Mouse (Mus musculus) heart, postnatal 0 days (tissue): ENCODE data around the gene Lif. TPM values are rescaled to one million over a fixed set of nuclear protein-coding genes. Genes with fewer than 3 reads are reported as not detected.

Experiments used
- ATAC-seq: fragments of 200-750 bp; cut with Nextera tagmentation; 2 replicates; pipeline ENCODE4 v1.8.0; 2017; ENCODE audit warnings: low read depth, moderate number of reproducible peaks, moderate library complexity; ENCODE audit not compliant: insufficient read depth
- DNase-seq: peaks from one replicate; pipeline ENCODE4 v3.0.0-alpha.2; 2016; ENCODE audit warnings: low spot score
- H3K27ac ChIP-seq: fragments of 300-500 bp; sonication (generic); 2 replicates; pipeline ENCODE4 v1.5.1; 2014; ENCODE audit warnings: low read depth, mild to moderate bottlenecking
- H3K27me3 ChIP-seq: fragments of 300-500 bp; sonication (generic); 2 replicates; pipeline ENCODE4 v1.6.1; 2014; ENCODE audit warnings: low read length, mixed read lengths; ENCODE audit not compliant: control insufficient read depth, insufficient read depth
- H3K36me3 ChIP-seq: fragments of 300-500 bp; sonication (generic); replicated peaks from 2 replicates; pipeline ENCODE4 v1.6.1; 2014; ENCODE audit warnings: low read length, mixed read lengths; ENCODE audit not compliant: control insufficient read depth, insufficient read depth
- H3K4me1 ChIP-seq: fragments of 300-500 bp; sonication (generic); 2 replicates; pipeline ENCODE4 v1.6.1; 2014; ENCODE audit warnings: antibody characterized with exemption; ENCODE audit not compliant: control insufficient read depth, insufficient read depth
- H3K4me2 ChIP-seq: fragments of 300-500 bp; sonication (generic); 2 replicates; pipeline ENCODE4 v1.6.1; 2014; ENCODE audit warnings: low read depth, mild to moderate bottlenecking, low read length, moderate library complexity
- H3K4me3 ChIP-seq: fragments of 300-500 bp; sonication (generic); 2 replicates; pipeline ENCODE4 v1.5.1; 2014; ENCODE audit warnings: low read depth, low read length
- H3K9ac ChIP-seq: fragments of 300-500 bp; sonication (generic); replicated peaks from 2 replicates; pipeline ENCODE4 v1.6.1; 2014; ENCODE audit warnings: low read depth, low read length, mixed read lengths
- H3K9me3 ChIP-seq: fragments of 300-500 bp; sonication (generic); replicated peaks from 2 replicates; pipeline ENCODE4 v1.6.1; 2016; ENCODE audit warnings: low read length; ENCODE audit not compliant: control insufficient read depth
- CTCF ChIP-seq: IDR thresholded peaks from 2 replicates; pipeline ENCODE4 v1.5.1; 2016; ENCODE audit warnings: antibody characterized with exemption, control low read depth, low read depth
- EP300 ChIP-seq: IDR thresholded peaks from 2 replicates; pipeline ENCODE4 v1.6.1; 2016; ENCODE audit warnings: antibody characterized with exemption, low read depth
- WGBS: fragments of 180-500 bp; shearing (Covaris S2); extraction: QIAGEN DNeasy Blood & Tissue Kit; methylation state at CpG from one replicate; pipeline ENCODE4 v1.1.7; 2014; 5-methylcytosine and 5-hydroxymethylcytosine counted together
- polyA plus RNA-seq: library from polyadenylated mRNA; unstranded; fragments of >200 nt; fragmentation: Nextera tagmentation; extraction: Ambion mirVana; gene quantifications from 2 replicates; pipeline ENCODE4 v1.2.1, GENCODE M21; 2015
- total RNA-seq: library from RNA; depleted of rRNA; stranded (reverse); fragments of >200 nt; gene quantifications from 2 replicates; pipeline ENCODE4 v1.2.3, GENCODE M21; 2014; ENCODE audit warnings: low replicate concordance; rRNA removed

The Lif gene
- total and polyA plus RNA-seq, 2 experiments from 2014 or later: 0.71 to 0.73 TPM

- Histone ChIP-seq H3K9me3 (no peaks in the 10 kb centered on the region), H3K27me3 (no peaks in the 10 kb centered on the region), H3K4me1 (no peaks in the 10 kb centered on the region), H3K9ac (no peak overlapping the region), H3K27ac (no peak overlapping the region), H3K36me3 (no peaks in the 10 kb centered on the region), H3K4me3 (no peak overlapping the region), H3K4me2 (no peak overlapping the region)
- DNase-seq: no peak
- no peak for ATAC-seq
- no peak for TF ChIP-seq EP300
- TF ChIP-seq CTCF: no peak
- 61% methylated on average over 5 of the region's 5 CpGs for WGBS
These were observed 59.9 kb downstream of the Lif start for GRCm38 (mm10) chr11:4317287-4317686.

- Histone ChIP-seq H3K9ac (no peak overlapping the region), H3K27me3 (no peaks in the 10 kb centered on the region), H3K4me2 (no peak overlapping the region), H3K36me3 (no peaks in the 10 kb centered on the region), H3K9me3 (no peaks in the 10 kb centered on the region), H3K4me1 (no peaks in the 10 kb centered on the region), H3K4me3 (no peak overlapping the region), H3K27ac (no peak overlapping the region)
- TF ChIP-seq EP300 (no peak), CTCF (no peak)
- DNase-seq (no peak), ATAC-seq (no peak)
- WGBS: 62% methylated on average over 3 of the region's 3 CpGs
These were observed 60.7 kb downstream of the Lif start for GRCm38 (mm10) chr11:4318011-4318410.

DNA sequence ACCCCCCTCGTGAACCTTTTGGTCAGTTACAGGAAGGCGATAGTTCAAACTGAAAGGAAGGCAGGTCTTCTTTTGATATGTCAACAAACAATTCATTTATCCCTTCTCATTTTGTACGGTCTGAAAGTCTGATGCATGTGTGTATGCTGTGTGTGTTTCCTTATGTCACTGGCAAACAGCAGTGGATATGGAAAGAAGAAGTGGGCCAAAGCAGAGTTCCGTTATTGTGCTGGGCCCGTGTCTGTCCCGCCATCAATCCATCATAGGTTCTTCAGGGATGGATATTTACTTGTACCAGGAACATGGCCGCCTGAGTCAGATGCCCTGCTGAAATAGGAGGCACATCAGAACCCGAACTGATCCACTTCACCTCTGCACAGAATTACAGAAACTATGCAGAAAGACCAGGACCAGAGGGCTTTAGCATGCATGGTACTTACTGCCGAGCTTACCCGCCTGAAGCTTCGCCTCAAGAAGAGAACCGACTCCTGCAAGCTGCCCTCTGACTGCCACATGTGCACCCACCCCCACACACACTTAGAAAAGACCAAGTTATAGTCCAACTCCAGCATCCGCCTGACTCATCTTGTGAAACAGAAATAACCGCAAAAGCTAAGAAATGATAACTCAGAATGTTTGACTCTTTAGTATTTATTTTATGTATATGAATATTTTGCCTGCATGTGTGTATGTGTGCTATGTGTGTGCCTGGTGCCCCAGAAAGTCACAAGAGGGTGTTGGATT is 62.0 kb downstream of the Lif start:
- no peaks in the 10 kb centered on the region for H3K9me3 ChIP-seq
- no peaks in the 10 kb centered on the region for H3K36me3 ChIP-seq
- no peak for DNase-seq
- H3K4me3 ChIP-seq: no peak overlapping the region
- ATAC-seq: no peak
- no peaks in the 10 kb centered on the region for H3K4me1 ChIP-seq
- H3K9ac ChIP-seq: no peak overlapping the region
- no peak overlapping the region for H3K4me2 ChIP-seq
- WGBS: 84% methylated on average over 14 of the region's 14 CpGs
- no peak overlapping the region for H3K27ac ChIP-seq
- no peaks in the 10 kb centered on the region for H3K27me3 ChIP-seq
- no peak for TF ChIP-seq CTCF

DNA sequence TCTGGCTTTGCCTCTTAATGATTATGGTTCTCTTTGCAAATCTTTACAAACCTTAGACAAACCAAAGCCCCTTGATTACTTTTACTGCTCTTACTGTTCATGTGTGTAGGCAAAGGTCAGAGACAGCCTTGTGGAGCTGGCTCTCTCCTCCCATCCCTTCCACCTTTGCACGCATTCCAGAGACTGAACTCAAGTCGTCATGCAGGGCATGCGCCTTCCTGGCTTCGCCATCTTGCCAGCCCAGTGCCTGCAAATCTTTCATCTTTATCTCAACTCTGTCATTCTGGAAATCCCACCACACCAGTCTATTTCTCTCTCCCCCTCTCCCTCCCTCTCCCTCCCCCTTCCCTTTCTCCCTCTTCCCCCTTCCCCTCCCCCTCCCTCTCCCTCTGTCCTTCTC is 63.5 kb downstream of the Lif start:
- TF ChIP-seq EP300 (no peak), CTCF (no peak)
- Histone ChIP-seq H3K36me3 (no peaks in the 10 kb centered on the region), H3K9me3 (no peaks in the 10 kb centered on the region), H3K27me3 (no peaks in the 10 kb centered on the region), H3K27ac (no peak overlapping the region), H3K4me1 (no peaks in the 10 kb centered on the region), H3K4me3 (no peak overlapping the region), H3K9ac (no peak overlapping the region), H3K4me2 (no peak overlapping the region)
- DNase-seq (no peak), ATAC-seq (no peak)
- 55% methylated on average over 4 of the region's 4 CpGs for WGBS

Other genes starting within 250 kb of the Lif start
- not detected in 2 replicates for gene Sec14l4, start 226.1 kb upstream of the Lif start, total RNA-seq
- 0.14 TPM in 1 of 2 replicates, not detected in the other for gene Sec14l4, start 226.1 kb upstream of the Lif start, polyA plus RNA-seq
- gene Sec14l3, start 192.7 kb upstream of the Lif start, total RNA-seq: not detected in 2 replicates
- 0.20 and 4.0 TPM in 2 replicates for gene Sec14l3, start 192.7 kb upstream of the Lif start, polyA plus RNA-seq
- 47.0 and 64.0 TPM in 2 replicates for gene Mtfp1, start 162.1 kb upstream of the Lif start, total RNA-seq
- 57.8 and 63.6 TPM in 2 replicates for gene Mtfp1, start 162.1 kb upstream of the Lif start, polyA plus RNA-seq
- 0.27 and 1.8 TPM in 2 replicates for gene Sec14l2, start 134.1 kb upstream of the Lif start, total RNA-seq
- gene Sec14l2, start 134.1 kb upstream of the Lif start, polyA plus RNA-seq: 0.41 and 0.49 TPM in 2 replicates
- gene Rnf215, start 122.4 kb upstream of the Lif start, total RNA-seq: 21.3 and 36.1 TPM in 2 replicates
- 17.4 and 17.6 TPM in 2 replicates for gene Rnf215, start 122.4 kb upstream of the Lif start, polyA plus RNA-seq
- gene Ccdc157, start 97.3 kb upstream of the Lif start, total RNA-seq: 4.5 and 6.5 TPM in 2 replicates
- 2.7 and 2.8 TPM in 2 replicates for gene Ccdc157, start 97.3 kb upstream of the Lif start, polyA plus RNA-seq
- gene Sf3a1, start 97.2 kb upstream of the Lif start, total RNA-seq: 14.0 and 20.6 TPM in 2 replicates
- 16.4 and 16.7 TPM in 2 replicates for gene Sf3a1, start 97.2 kb upstream of the Lif start, polyA plus RNA-seq
- gene Tbc1d10a, start 70.8 kb upstream of the Lif start, total RNA-seq: 17.5 and 31.3 TPM in 2 replicates
- 10.9 and 11.4 TPM in 2 replicates for gene Tbc1d10a, start 70.8 kb upstream of the Lif start, polyA plus RNA-seq
- gene Castor1, start 39.3 kb upstream of the Lif start, total RNA-seq: 25.1 and 32.6 TPM in 2 replicates
- 8.1 and 8.4 TPM in 2 replicates for gene Castor1, start 39.3 kb upstream of the Lif start, polyA plus RNA-seq
- gene Osm, start 21.1 kb upstream of the Lif start, total RNA-seq: 0.84 TPM in 1 of 2 replicates, not detected in the other
- 0.10 TPM in 1 of 2 replicates, not detected in the other for gene Osm, start 21.1 kb upstream of the Lif start, polyA plus RNA-seq
- 1.4 TPM in 1 of 2 replicates, not detected in the other for gene Hormad2, start 183.5 kb downstream of the Lif start, total RNA-seq
- gene Hormad2, start 183.5 kb downstream of the Lif start, polyA plus RNA-seq: 0.11 TPM in 1 of 2 replicates, not detected in the other